Mouse (Mus musculus) cortical plate, adult 2 months (tissue): ENCODE results near the gene Plxdc2. TPM values are rescaled to one million over a fixed set of nuclear protein-coding genes. Genes with fewer than 3 reads are reported as not detected.

Experiments used
- H3K27ac ChIP-seq: fragments of 200-500 bp; 2 replicates; pipeline ENCODE4 v1.5.1; 2012; ENCODE audit warnings: low read length, control low read depth, inconsistent platforms; ENCODE audit not compliant: insufficient read depth
- H3K4me1 ChIP-seq: fragments of 200-500 bp; 2 replicates; pipeline ENCODE4 v1.6.1; 2011; ENCODE audit warnings: low read length; ENCODE audit not compliant: control insufficient read depth, insufficient read depth
- H3K4me3 ChIP-seq: fragments of 200-500 bp; 2 replicates; pipeline ENCODE4 v1.5.1; 2011; ENCODE audit warnings: mild to moderate bottlenecking, low read length, control low read depth; ENCODE audit not compliant: insufficient read depth
- CTCF ChIP-seq: fragments of 200-500 bp; IDR thresholded peaks from 2 replicates; pipeline ENCODE4 v1.5.1; 2011; ENCODE audit warnings: mild to moderate bottlenecking, control low read depth, low read length; ENCODE audit not compliant: insufficient read depth; ENCODE audit errors: extremely low read depth
- POLR2A ChIP-seq: fragments of 200-500 bp; IDR thresholded peaks from 2 replicates; pipeline ENCODE4 v1.6.1; 2011; ENCODE audit warnings: mild to moderate bottlenecking, low read length, control low read depth; ENCODE audit not compliant: insufficient read depth; ENCODE audit errors: extremely low read depth
- polyA plus RNA-seq: library from polyadenylated mRNA; depleted of rRNA; stranded (reverse); fragments of >200 nt; gene quantifications from 2 replicates; pipeline ENCODE4 v1.2.3, GENCODE M21; 2012

Plxdc2 gene
- polyA plus RNA-seq, 1 experiment, result 19.1 TPM

DNA sequence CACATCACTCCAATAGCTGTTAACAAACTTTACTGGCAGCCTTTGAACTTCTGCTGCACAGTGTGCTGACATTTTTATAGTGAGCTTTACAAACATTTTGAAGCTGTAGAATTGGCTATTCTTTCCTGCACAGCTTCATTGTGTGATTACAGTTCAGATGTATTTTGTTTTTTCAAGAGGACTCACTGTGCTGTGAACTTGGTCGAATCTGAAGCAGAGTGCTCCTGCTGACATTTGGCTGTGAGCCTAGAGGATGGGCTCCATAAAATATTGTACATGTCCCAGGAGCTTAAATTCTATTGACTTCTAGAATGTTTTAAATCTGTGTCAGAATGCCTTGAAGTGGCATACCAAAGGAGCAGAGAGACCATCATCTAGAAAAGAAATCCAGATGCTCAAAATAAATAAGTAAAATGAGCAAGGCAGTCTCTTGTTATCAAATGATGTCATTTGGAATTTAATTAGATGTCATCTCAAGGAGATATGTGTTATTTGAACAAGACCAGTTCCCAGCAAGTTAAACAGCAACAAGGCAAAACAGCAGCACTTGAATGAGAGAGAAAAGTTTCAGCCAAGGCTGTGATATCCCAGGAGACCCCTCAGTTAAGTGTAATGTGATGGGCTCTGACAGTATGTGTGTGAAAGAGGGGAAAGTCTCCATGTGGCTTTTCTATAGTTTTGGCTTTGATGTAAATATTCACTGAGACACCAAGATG lies 417.5 kb downstream of the Plxdc2 start:
- Histone ChIP-seq H3K4me1 (no peaks in the 10 kb centered on the region), H3K4me3 (no peak overlapping the region), H3K27ac (no peak overlapping the region)
- TF ChIP-seq POLR2A (no peak), CTCF (no peak)

DNA sequence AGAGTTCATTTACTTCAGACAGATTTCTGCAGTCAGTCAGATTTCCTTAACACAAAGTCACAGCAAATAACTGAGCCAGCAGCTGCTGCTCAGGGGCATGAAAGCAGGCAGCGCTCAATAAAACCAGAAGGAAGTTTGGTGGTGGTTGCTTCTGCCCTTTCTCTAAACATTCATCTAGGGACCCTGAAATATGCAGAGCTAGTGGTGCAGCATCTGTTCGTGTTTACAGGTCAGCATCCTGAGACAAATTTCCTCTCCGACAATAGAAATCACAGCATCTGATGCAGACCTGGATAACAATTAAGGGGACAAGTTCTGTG lies 418.0 kb downstream of the Plxdc2 start:
- no peak overlapping the region for H3K4me3 ChIP-seq
- no peak overlapping the region for H3K27ac ChIP-seq
- TF ChIP-seq CTCF (no peak), POLR2A (no peak)
- H3K4me1 ChIP-seq, result no peaks in the 10 kb centered on the region

- Histone ChIP-seq H3K4me1 (no peaks in the 10 kb centered on the region), H3K4me3 (no peak overlapping the region), H3K27ac (no peak overlapping the region)
- no peak for TF ChIP-seq POLR2A
Measured at GRCm38 (mm10) chr2:16795283-16795682, 439.2 kb downstream of the Plxdc2 start.
